Mouse (Mus musculus): ENCODE data around the gene Tbc1d23. TPM values are rescaled to one million over a fixed set of nuclear protein-coding genes. Genes with fewer than 3 reads are reported as not detected.

Gene Tbc1d23
- polyA plus RNA-seq (2012; rRNA removed), result 39.4 and 42.8 TPM in 2 replicates

DNA sequence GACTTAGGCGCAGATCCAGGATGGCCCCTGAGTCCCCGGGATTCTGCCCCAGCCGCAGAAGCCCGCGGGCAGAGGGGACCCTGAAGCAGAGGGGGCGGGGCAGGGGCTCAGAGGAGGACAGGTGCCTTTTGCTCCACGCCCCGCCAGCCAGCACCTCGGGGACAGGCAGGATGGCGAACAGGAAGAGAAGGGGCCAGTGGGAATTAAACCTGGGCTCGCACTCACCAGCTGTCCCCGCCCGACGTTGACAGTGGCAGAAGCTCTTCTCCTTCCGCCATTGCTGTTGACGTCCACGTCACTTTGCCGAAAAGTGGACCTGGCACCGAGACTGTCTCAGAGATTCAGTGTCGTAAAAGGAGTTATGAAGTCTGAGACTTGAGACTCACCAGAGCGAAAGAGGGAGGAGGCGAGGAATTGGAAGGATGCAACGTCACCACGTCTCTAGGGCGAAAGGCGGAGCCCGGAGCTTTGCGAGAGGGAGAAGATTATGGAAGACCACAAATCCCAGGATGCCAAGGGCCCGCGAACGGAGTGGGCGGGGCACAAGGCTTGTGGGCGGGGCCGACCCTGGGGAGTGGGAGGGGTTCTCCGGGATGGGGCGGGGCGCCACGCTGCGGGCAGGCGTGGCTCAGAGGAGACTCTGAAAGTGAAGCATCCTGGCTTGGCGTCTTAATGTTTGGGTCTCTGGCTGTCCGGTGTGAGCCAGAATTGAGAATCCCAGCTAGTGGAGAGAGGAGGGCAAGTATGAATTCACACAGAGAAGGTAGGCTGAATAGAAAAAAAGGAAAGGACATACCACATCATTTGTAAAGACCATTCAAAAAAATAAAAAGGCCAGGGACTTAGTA lies at the start of gene Tbc1d23:
TSS of gene Tbc1d23 (minus strand) at position 416 of the 848 bp plus-strand sequence.
- peak; percentile 81; the same call in 1 of the 2 replicates for TF ChIP-seq POLR2A (IDR thresholded peaks at IDR 0.05; ENCODE audit: borderline replicate concordance, insufficient read depth, low read length)
- no peak for TF ChIP-seq CTCF (IDR thresholded peaks at IDR 0.05; ENCODE audit: borderline replicate concordance, insufficient read depth, low read depth, low read length)
- peak within 1 kb of the TSS; percentile 63 for H3K4me3 ChIP-seq (replicated peaks; ENCODE audit: insufficient read depth, low read depth, low read length)
- peak; percentile 97 to 98 for DNase-seq
- peak within 1 kb of the TSS; percentile 46 for H3K27ac ChIP-seq (ENCODE audit: insufficient read depth, low read length)
- no peaks in the 10 kb centered on the region for H3K27me3 ChIP-seq (ENCODE audit: control insufficient read depth, insufficient read depth, low read length)
- peaks cover 2% of the 10 kb centered on the region; the same call in 1 of the 2 replicates for H3K4me1 ChIP-seq (ENCODE audit: control insufficient read depth, insufficient read depth, low read length)
- WGBS, result under 1% methylated on average over 42 of the region's 42 CpGs

DNA sequence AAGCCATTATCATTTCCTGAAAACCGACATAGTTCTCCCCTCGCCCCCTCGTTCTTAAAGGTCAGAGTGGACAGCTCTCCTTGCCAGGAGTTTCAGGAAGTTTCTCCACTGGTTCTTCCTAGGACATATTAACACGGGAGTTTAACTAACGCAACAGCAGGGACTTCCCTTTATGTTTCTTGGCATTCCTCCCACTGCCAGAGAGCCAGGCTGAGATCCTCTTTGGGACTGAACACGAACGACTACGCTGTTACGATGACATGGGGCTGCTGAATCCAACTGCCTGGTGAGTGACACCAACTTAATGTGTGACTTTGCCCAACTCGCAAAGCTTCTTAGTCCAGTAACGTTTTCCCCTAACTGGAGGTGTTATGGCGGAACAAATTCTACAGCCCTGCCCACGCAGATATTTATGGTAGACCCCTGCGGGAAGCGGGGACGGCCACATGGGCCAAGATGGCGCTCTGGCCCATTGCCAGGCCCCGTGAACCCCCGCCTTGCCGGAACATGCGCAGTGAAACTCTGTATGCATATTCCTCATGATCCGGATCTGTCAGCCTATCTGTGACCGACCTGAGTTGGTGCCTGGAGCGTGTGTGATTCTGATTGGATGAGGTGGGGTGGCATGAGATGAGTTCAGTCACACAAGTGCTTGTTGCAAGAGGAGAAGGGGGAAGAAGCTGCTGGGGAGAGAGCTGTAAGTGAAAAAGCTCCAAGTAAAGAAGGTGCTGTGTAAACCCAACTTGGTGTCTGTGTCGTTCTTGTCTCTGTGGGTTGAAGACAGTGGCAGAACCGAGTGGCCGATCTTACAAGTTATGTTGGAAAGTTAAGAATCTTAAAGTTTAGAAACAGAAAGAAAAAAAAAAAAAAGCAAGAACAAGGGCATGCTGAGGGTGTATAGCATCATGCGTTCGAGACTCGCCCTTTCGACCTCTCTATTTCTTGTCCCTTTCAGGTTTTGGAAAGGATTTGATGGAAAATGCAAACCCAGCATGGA lies 49.2 kb upstream of the Tbc1d23 start:
- peak overlapping the region; percentile 42 for H3K4me3 ChIP-seq (replicated peaks; ENCODE audit: insufficient read depth, low read depth, low read length)
- WGBS, result 65% methylated on average over 31 of the region's 31 CpGs
- no peak overlapping the region for H3K27ac ChIP-seq (ENCODE audit: insufficient read depth, low read length)
- DNase-seq, result peak; percentile 32 to 45
- H3K27me3 ChIP-seq (ENCODE audit: control insufficient read depth, insufficient read depth, low read length), result no peaks in the 10 kb centered on the region
- H3K4me1 ChIP-seq (ENCODE audit: control insufficient read depth, insufficient read depth, low read length), result no peaks in the 10 kb centered on the region; the same call in 1 of the 2 replicates
- TF ChIP-seq CTCF (IDR thresholded peaks at IDR 0.05; ENCODE audit: borderline replicate concordance, insufficient read depth, low read depth, low read length) (no peak), POLR2A (IDR thresholded peaks at IDR 0.05; ENCODE audit: borderline replicate concordance, insufficient read depth, low read length) (no peak)

- TF ChIP-seq CTCF (IDR thresholded peaks at IDR 0.05; ENCODE audit: borderline replicate concordance, insufficient read depth, low read depth, low read length), result no peak
- no peak for TF ChIP-seq POLR2A (IDR thresholded peaks at IDR 0.05; ENCODE audit: borderline replicate concordance, insufficient read depth, low read length)
- no peak for DNase-seq
- Histone ChIP-seq H3K27ac (ENCODE audit: insufficient read depth, low read length) (no peak overlapping the region), H3K27me3 (ENCODE audit: control insufficient read depth, insufficient read depth, low read length) (no peaks in the 10 kb centered on the region), H3K4me1 (ENCODE audit: control insufficient read depth, insufficient read depth, low read length) (no peaks in the 10 kb centered on the region; the same call in 1 of the 2 replicates), H3K4me3 (replicated peaks; ENCODE audit: insufficient read depth, low read depth, low read length) (no peak overlapping the region)
- 91% methylated on average over 12 of the region's 12 CpGs for WGBS
Observed at GRCm38 (mm10) chr16:57278976-57279626, 47.8 kb upstream of the Tbc1d23 start.

GRCm38 (mm10) chr16:57269751-57270150 lies 38.4 kb upstream of the Tbc1d23 start:
- no peak for DNase-seq
- WGBS, result 93% methylated on average over 13 of the region's 13 CpGs
- H3K27me3 ChIP-seq (ENCODE audit: control insufficient read depth, insufficient read depth, low read length), result no peaks in the 10 kb centered on the region
- H3K4me1 ChIP-seq (ENCODE audit: control insufficient read depth, insufficient read depth, low read length), result no peaks in the 10 kb centered on the region
- no peak for TF ChIP-seq CTCF (IDR thresholded peaks at IDR 0.05; ENCODE audit: borderline replicate concordance, insufficient read depth, low read depth, low read length)
- TF ChIP-seq POLR2A (IDR thresholded peaks at IDR 0.05; ENCODE audit: borderline replicate concordance, insufficient read depth, low read length), result no peak
- no peak overlapping the region for H3K27ac ChIP-seq (ENCODE audit: insufficient read depth, low read length)
- no peak overlapping the region for H3K4me3 ChIP-seq (replicated peaks; ENCODE audit: insufficient read depth, low read depth, low read length)

- Histone ChIP-seq H3K4me3 (replicated peaks; ENCODE audit: insufficient read depth, low read depth, low read length) (no peak overlapping the region), H3K27me3 (ENCODE audit: control insufficient read depth, insufficient read depth, low read length) (no peaks in the 10 kb centered on the region), H3K27ac (ENCODE audit: insufficient read depth, low read length) (no peak overlapping the region), H3K4me1 (ENCODE audit: control insufficient read depth, insufficient read depth, low read length) (no peaks in the 10 kb centered on the region)
- TF ChIP-seq POLR2A (IDR thresholded peaks at IDR 0.05; ENCODE audit: borderline replicate concordance, insufficient read depth, low read length) (no peak), CTCF (IDR thresholded peaks at IDR 0.05; ENCODE audit: borderline replicate concordance, insufficient read depth, low read depth, low read length) (no peak)
- no peak for DNase-seq
- WGBS, result 27% methylated on average over 14 of the region's 14 CpGs
Observed at GRCm38 (mm10) chr16:57268058-57268841, 36.9 kb upstream of the Tbc1d23 start.

- no peaks in the 10 kb centered on the region for H3K4me1 ChIP-seq (ENCODE audit: control insufficient read depth, insufficient read depth, low read length)
- no peak for DNase-seq
- WGBS, result 27% methylated on average over 1 of the region's 1 CpGs
- H3K4me3 ChIP-seq (replicated peaks; ENCODE audit: insufficient read depth, low read depth, low read length), result no peak overlapping the region
- H3K27me3 ChIP-seq (ENCODE audit: control insufficient read depth, insufficient read depth, low read length), result no peaks in the 10 kb centered on the region
- H3K27ac ChIP-seq (ENCODE audit: insufficient read depth, low read length), result no peak overlapping the region
- TF ChIP-seq CTCF (IDR thresholded peaks at IDR 0.05; ENCODE audit: borderline replicate concordance, insufficient read depth, low read depth, low read length) (no peak), POLR2A (IDR thresholded peaks at IDR 0.05; ENCODE audit: borderline replicate concordance, insufficient read depth, low read length) (no peak)
Observed at GRCm38 (mm10) chr16:57267068-57267467, 35.8 kb upstream of the Tbc1d23 start.

All from cerebellum, adult 2 months (tissue).